Mouse (Mus musculus) brain, embryonic 14.5 days (tissue): ENCODE data around the gene Ric1.

Experiments used
- CTCF ChIP-seq: fragments of 200-500 bp; IDR thresholded peaks from 2 replicates; pipeline ENCODE4 v1.5.1; 2012; ENCODE audit warnings: inconsistent platforms, mild to moderate bottlenecking, moderate library complexity, borderline replicate concordance; ENCODE audit not compliant: insufficient read depth, insufficient read length; ENCODE audit errors: extremely low read depth
- POLR2A ChIP-seq: fragments of 200-500 bp; IDR thresholded peaks from 2 replicates; pipeline ENCODE4 v1.6.1; 2012; ENCODE audit warnings: mild to moderate bottlenecking, inconsistent platforms, borderline replicate concordance; ENCODE audit not compliant: poor library complexity, insufficient read depth, insufficient read length, severe bottlenecking; ENCODE audit errors: extremely low read depth

- no peak for TF ChIP-seq POLR2A
- no peak for TF ChIP-seq CTCF
Observed at GRCm38 (mm10) chr19:29596985-29597384, 74.9 kb downstream of the Ric1 start.
